Mouse (Mus musculus): ENCODE measurements around the gene Sf3b6. TPM values are rescaled to one million over a fixed set of nuclear protein-coding genes. Genes with fewer than 3 reads are reported as not detected.

The Sf3b6 gene
- polyA plus RNA-seq (2011; ENCODE audit: insufficient read depth, insufficient read length, low read depth, missing spikeins), result 183 and 208 TPM in 2 replicates

GRCm38 (mm10) chr12:4817361-4818101 is at the start of gene Sf3b6:
Gene Sf3b6 (plus strand): TSS chr12:4817544.
- H3K27ac ChIP-seq (ENCODE audit: insufficient read depth, low read length), result peak within 1 kb of the TSS; percentile 66
- peaks cover 14% of the 10 kb centered on the region for H3K36me3 ChIP-seq (ENCODE audit: control insufficient read depth, insufficient read depth, low read length, poor library complexity, severe bottlenecking)
- TF ChIP-seq POLR2A (IDR thresholded peaks at IDR 0.05; ENCODE audit: insufficient read depth, low read length), result peak; percentile 92
- TF ChIP-seq CTCF (IDR thresholded peaks at IDR 0.05; ENCODE audit: low read depth, low read length), result no peak
- peak; percentile 46; the same call in 1 of the 2 replicates for TF ChIP-seq EP300 (IDR thresholded peaks at IDR 0.05; ENCODE audit: insufficient read depth, low read depth, low read length)
- no peaks in the 10 kb centered on the region for H3K27me3 ChIP-seq (ENCODE audit: control insufficient read depth, insufficient read depth, low read length, poor library complexity, severe bottlenecking)
- peak within 1 kb of the TSS; percentile 88 for H3K9ac ChIP-seq (ENCODE audit: low read depth, poor library complexity, severe bottlenecking)
- H3K4me1 ChIP-seq (ENCODE audit: control insufficient read depth, insufficient read depth, low read length), result no peaks in the 10 kb centered on the region
- H3K9me3 ChIP-seq (replicated peaks; ENCODE audit: control insufficient read depth, insufficient read depth, low read length, poor library complexity, severe bottlenecking), result no peaks in the 10 kb centered on the region
- H3K4me3 ChIP-seq (ENCODE audit: low read depth, low read length), result peak within 1 kb of the TSS; percentile 87

GRCm38 (mm10) chr12:4768492-4769332 is 48.6 kb upstream of the Sf3b6 start, which contains the start of the genes Pfn4 and Fam228b:
Gene Pfn4 (plus strand): TSS chr12:4769022.
Gene Fam228b (minus strand): TSS chr12:4769267.
- H3K27ac ChIP-seq (ENCODE audit: insufficient read depth, low read length), result 0 out of 2 replicates have a peak within 1 kb of the TSS, but pooled peaks have one; percentile 14
- no peaks in the 10 kb centered on the region for H3K9me3 ChIP-seq (replicated peaks; ENCODE audit: control insufficient read depth, insufficient read depth, low read length, poor library complexity, severe bottlenecking)
- peak within 1 kb of the TSS; percentile 84 for H3K4me3 ChIP-seq (ENCODE audit: low read depth, low read length)
- peak within 1 kb of the TSS; percentile 44 for H3K9ac ChIP-seq (ENCODE audit: low read depth, poor library complexity, severe bottlenecking)
- TF ChIP-seq POLR2A (IDR thresholded peaks at IDR 0.05; ENCODE audit: insufficient read depth, low read length), result no peak
- 0 out of 2 replicates have a peak, but pooled peaks have one; percentile 51 for TF ChIP-seq EP300 (IDR thresholded peaks at IDR 0.05; ENCODE audit: insufficient read depth, low read depth, low read length)
- TF ChIP-seq CTCF (IDR thresholded peaks at IDR 0.05; ENCODE audit: low read depth, low read length), result peak; percentile 71
- no peaks in the 10 kb centered on the region for H3K4me1 ChIP-seq (ENCODE audit: control insufficient read depth, insufficient read depth, low read length)
- no peaks in the 10 kb centered on the region for H3K36me3 ChIP-seq (ENCODE audit: control insufficient read depth, insufficient read depth, low read length, poor library complexity, severe bottlenecking)
- no peaks in the 10 kb centered on the region for H3K27me3 ChIP-seq (ENCODE audit: control insufficient read depth, insufficient read depth, low read length, poor library complexity, severe bottlenecking)

DNA sequence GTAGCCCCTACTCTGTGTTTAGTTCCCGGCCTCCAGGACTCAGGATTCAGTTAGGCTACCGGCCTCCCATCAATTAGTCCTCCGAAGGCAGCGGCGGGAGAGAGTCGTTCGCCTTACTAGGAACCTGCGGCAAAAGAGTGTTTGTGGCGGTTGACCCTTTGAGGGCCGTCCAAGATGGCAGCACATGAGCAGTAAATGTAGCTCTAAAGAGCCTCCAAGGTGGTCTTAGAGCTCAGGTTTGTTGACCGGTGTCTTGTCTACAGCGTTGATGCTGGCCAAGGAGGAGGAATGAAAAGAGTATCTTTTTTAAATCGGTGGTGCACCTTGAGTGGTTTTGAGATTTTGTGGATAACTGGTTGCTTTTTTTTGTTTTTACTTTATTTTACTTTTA is 48.0 kb upstream of the Sf3b6 start:
- Histone ChIP-seq H3K36me3 (ENCODE audit: control insufficient read depth, insufficient read depth, low read length, poor library complexity, severe bottlenecking) (no peaks in the 10 kb centered on the region), H3K27ac (ENCODE audit: insufficient read depth, low read length) (0 out of 2 replicates have a peak overlapping the region, but pooled peaks have one; percentile 14), H3K9me3 (replicated peaks; ENCODE audit: control insufficient read depth, insufficient read depth, low read length, poor library complexity, severe bottlenecking) (no peaks in the 10 kb centered on the region), H3K4me3 (ENCODE audit: low read depth, low read length) (peak overlapping the region; percentile 48), H3K4me1 (ENCODE audit: control insufficient read depth, insufficient read depth, low read length) (no peaks in the 10 kb centered on the region), H3K27me3 (ENCODE audit: control insufficient read depth, insufficient read depth, low read length, poor library complexity, severe bottlenecking) (no peaks in the 10 kb centered on the region), H3K9ac (ENCODE audit: low read depth, poor library complexity, severe bottlenecking) (peak overlapping the region; percentile 44)
- TF ChIP-seq EP300 (IDR thresholded peaks at IDR 0.05; ENCODE audit: insufficient read depth, low read depth, low read length), result no peak
- no peak for TF ChIP-seq CTCF (IDR thresholded peaks at IDR 0.05; ENCODE audit: low read depth, low read length)
- no peak for TF ChIP-seq POLR2A (IDR thresholded peaks at IDR 0.05; ENCODE audit: insufficient read depth, low read length)

GRCm38 (mm10) chr12:4774895-4775587 is 42.3 kb upstream of the Sf3b6 start:
- TF ChIP-seq CTCF (IDR thresholded peaks at IDR 0.05; ENCODE audit: low read depth, low read length), result no peak
- Histone ChIP-seq H3K4me3 (ENCODE audit: low read depth, low read length) (no peak overlapping the region), H3K36me3 (ENCODE audit: control insufficient read depth, insufficient read depth, low read length, poor library complexity, severe bottlenecking) (no peaks in the 10 kb centered on the region), H3K9me3 (replicated peaks; ENCODE audit: control insufficient read depth, insufficient read depth, low read length, poor library complexity, severe bottlenecking) (no peaks in the 10 kb centered on the region), H3K4me1 (ENCODE audit: control insufficient read depth, insufficient read depth, low read length) (no peaks in the 10 kb centered on the region), H3K27me3 (ENCODE audit: control insufficient read depth, insufficient read depth, low read length, poor library complexity, severe bottlenecking) (no peaks in the 10 kb centered on the region), H3K9ac (ENCODE audit: low read depth, poor library complexity, severe bottlenecking) (no peak overlapping the region), H3K27ac (ENCODE audit: insufficient read depth, low read length) (no peak overlapping the region)

GRCm38 (mm10) chr12:4775588-4775949 is 41.8 kb upstream of the Sf3b6 start:
- no peak overlapping the region for H3K9ac ChIP-seq (ENCODE audit: low read depth, poor library complexity, severe bottlenecking)

More at GRCm38 (mm10) chr12:4775588-4775949, 41.8 kb upstream of the Sf3b6 start:
- Histone ChIP-seq H3K9me3 (replicated peaks; ENCODE audit: control insufficient read depth, insufficient read depth, low read length, poor library complexity, severe bottlenecking) (no peaks in the 10 kb centered on the region), H3K4me1 (ENCODE audit: control insufficient read depth, insufficient read depth, low read length) (no peaks in the 10 kb centered on the region), H3K27me3 (ENCODE audit: control insufficient read depth, insufficient read depth, low read length, poor library complexity, severe bottlenecking) (no peaks in the 10 kb centered on the region), H3K36me3 (ENCODE audit: control insufficient read depth, insufficient read depth, low read length, poor library complexity, severe bottlenecking) (no peaks in the 10 kb centered on the region), H3K27ac (ENCODE audit: insufficient read depth, low read length) (no peak overlapping the region), H3K4me3 (ENCODE audit: low read depth, low read length) (no peak overlapping the region)
- no peak for TF ChIP-seq EP300 (IDR thresholded peaks at IDR 0.05; ENCODE audit: insufficient read depth, low read depth, low read length)
